In genomic region chr11:64180036-64180435, GRCm38 (mm10) we compare ENCODE assay signal across 17 mouse cellular contexts.
"Had no signal": no experiment of that assay in that cellular context is flagged by ENCODE, and none has a peak within 500 bp of the region (broad histone marks: within the 10 kb centered on the region; RNA-seq: fewer than 3 reads in every experiment).

No protein-coding gene starts in this region.

- H3K4me2 ChIP-seq: intestine, embryonic 15.5 days; limb, embryonic 15.5 days; liver, embryonic 13.5 days; lung, embryonic 15.5 days; midbrain, embryonic 13.5 days; neural tube, embryonic 15.5 days; stomach, embryonic 15.5 days had no signal

- H3K9me3 ChIP-seq: intestine, embryonic 15.5 days; limb, embryonic 15.5 days; liver, embryonic 13.5 days; lung, embryonic 15.5 days; midbrain, embryonic 13.5 days; neural tube, embryonic 15.5 days; stomach, embryonic 15.5 days had no signal

- ATAC-seq: midbrain, embryonic 13.5 days had no signal

- DNase-seq: kidney, adult 18-20 months; kidney, postnatal 25 days; layer of hippocampus, adult 9-11 months; layer of hippocampus, postnatal 36 days; liver, embryonic 13.5 days; retina, postnatal 1 day; right cerebral cortex, postnatal 4 days; spleen, adult 18-20 months; thymus, adult 2 months; thymus, postnatal 25 days had no signal

- H3K9ac ChIP-seq: intestine, embryonic 15.5 days; limb, embryonic 15.5 days; liver, embryonic 13.5 days; lung, embryonic 15.5 days; midbrain, embryonic 13.5 days; neural tube, embryonic 15.5 days; stomach, embryonic 15.5 days had no signal

- H3K36me3 ChIP-seq: intestine, embryonic 15.5 days; limb, embryonic 15.5 days; liver, embryonic 13.5 days; lung, embryonic 15.5 days; midbrain, embryonic 13.5 days; neural tube, embryonic 15.5 days; stomach, embryonic 15.5 days had no signal

- H3K27ac ChIP-seq: intestine, embryonic 15.5 days; limb, embryonic 15.5 days; liver, embryonic 13.5 days; lung, embryonic 15.5 days; midbrain, embryonic 13.5 days; neural tube, embryonic 15.5 days; stomach, embryonic 15.5 days had no signal

- H3K4me3 ChIP-seq: intestine, embryonic 15.5 days; limb, embryonic 15.5 days; liver, embryonic 13.5 days; lung, embryonic 15.5 days; midbrain, embryonic 13.5 days; myocyte; neural tube, embryonic 15.5 days; stomach, embryonic 15.5 days had no signal

- H3K27me3 ChIP-seq: intestine, embryonic 15.5 days; limb, embryonic 15.5 days; liver, embryonic 13.5 days; lung, embryonic 15.5 days; midbrain, embryonic 13.5 days; neural tube, embryonic 15.5 days; stomach, embryonic 15.5 days had no signal

- H3K4me1 ChIP-seq: intestine, embryonic 15.5 days; limb, embryonic 15.5 days; midbrain, embryonic 13.5 days; neural tube, embryonic 15.5 days; stomach, embryonic 15.5 days had no signal
